Mouse (Mus musculus) olfactory bulb, adult 2 months (tissue): Measurements from ENCODE around the gene Lrmp.

Experiments
- CTCF ChIP-seq: fragments of 200-500 bp; IDR thresholded peaks from 2 replicates; pipeline ENCODE4 v1.5.1; 2012; ENCODE audit warnings: low read depth, mild to moderate bottlenecking, low read length, moderate library complexity; ENCODE audit not compliant: insufficient read depth
- POLR2A ChIP-seq: fragments of 200-500 bp; IDR thresholded peaks from 2 replicates; pipeline ENCODE4 v1.6.1; 2012; ENCODE audit warnings: mild to moderate bottlenecking, low read depth, low read length, moderate library complexity; ENCODE audit not compliant: insufficient read depth

DNA sequence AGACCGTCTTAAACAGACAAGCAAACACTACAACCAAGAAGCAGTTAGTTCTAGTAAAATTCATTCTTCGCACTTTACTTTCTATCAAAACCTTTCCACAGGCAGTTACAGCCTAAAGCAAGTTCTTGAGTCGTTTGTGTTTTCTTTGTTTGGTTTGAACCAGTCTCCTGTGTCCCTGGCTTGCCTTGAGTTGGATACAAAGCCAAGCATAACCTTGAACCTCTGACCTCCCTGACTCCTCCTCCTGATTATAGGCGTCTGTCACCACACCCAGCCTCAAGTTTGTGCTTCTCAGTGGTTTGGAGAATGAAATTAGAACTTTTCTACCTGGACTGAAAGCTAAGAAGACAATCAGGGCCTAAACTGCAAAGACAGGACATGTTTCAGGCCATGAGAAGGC, 21.0 kb upstream of the Lrmp start:
- TF ChIP-seq CTCF (no peak), POLR2A (no peak)
